Mouse (Mus musculus): ENCODE results near the gene Gm9821. TPM values are rescaled to one million over a fixed set of nuclear protein-coding genes. Genes with fewer than 3 reads are reported as not detected.

Gm9821 gene
- total RNA-seq, 4 experiments from 2014 or later, result not detected

DNA sequence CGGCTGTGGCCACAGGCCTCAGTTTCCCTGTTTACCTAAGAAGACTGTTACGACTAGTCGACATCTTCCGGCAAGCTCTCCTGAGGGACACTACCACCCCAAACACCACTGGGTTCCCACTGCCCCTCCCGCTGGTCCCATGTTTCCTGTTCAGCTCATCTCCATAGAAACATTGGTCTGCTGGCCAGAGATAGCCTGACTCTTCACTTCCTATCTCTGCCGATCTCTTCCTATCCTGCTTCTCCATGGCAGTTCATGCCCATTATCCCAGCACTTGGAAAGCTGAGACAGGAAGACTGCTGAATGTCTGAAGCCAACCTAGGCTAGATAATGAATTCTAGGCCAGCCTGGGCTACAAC, 2.6 kb downstream of the Gm9821 start:
- no peak for DNase-seq (ENCODE audit: low spot score in 2 of 2)

DNA sequence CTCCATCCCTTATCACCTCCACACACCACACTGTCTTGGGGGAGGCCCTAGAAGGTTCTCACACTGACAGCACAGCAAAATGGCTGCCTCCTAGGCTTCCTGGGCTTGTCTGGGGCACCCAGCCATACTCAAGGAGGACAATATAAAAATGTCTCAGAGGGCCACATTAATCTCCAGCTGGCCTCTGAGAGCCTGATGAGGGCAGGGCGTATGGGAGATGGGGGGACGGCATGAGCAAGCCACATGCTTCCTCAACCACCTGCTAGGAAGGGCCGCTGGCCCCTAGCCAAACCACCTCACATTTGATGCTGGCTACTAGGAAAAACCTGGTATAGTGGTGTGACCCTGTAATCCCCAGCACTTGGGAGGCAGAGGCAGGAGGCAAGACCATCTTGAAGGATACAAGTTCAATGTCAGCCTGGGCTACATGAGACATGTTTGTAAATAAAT, 3.3 kb downstream of the Gm9821 start:
- no peak for DNase-seq (ENCODE audit: low spot score in 2 of 2)

DNA sequence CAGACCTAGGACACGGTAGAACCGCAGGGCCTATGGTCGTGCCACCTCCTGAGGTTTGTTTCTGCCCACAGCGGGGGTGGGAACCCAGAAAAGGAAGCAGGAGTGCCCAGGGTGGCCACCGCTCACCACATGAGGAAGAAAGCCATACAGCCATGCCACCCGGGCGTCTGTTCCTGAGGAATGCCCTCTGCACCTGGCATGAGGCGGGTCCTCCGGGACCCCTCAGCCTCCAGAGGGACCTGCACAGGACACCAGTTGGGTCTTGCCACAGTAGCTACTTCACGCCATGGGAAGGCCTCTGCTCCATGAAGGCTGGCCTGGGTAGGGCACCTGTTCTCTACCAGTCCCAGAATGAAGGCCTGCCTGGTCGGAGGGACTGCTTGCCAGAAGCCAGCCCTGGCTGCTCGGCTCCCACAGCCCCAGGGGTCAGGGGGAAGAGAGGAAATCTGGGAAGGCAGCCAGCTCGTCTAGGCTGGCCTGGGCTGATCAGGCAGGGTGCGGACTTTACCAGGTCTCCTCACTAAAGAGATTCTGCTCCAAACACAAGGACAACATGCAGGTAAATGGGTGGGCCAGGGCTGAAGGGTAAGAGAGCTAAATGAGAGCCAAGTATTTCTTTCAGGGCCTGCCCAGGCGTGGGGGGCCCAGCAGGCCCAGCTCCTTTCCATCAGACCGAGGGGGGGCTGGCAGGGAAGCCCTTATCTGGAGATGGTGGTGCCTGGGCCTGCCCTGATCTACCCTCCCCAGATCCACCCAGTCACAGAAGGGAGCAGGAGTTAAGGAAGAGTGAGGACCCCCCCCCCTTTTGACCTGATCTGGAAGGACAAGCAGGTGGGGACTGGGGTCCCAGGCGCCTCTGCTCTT, 4.1 kb downstream of the Gm9821 start:
- DNase-seq (ENCODE audit: low spot score in 2 of 2), result no peak

DNA sequence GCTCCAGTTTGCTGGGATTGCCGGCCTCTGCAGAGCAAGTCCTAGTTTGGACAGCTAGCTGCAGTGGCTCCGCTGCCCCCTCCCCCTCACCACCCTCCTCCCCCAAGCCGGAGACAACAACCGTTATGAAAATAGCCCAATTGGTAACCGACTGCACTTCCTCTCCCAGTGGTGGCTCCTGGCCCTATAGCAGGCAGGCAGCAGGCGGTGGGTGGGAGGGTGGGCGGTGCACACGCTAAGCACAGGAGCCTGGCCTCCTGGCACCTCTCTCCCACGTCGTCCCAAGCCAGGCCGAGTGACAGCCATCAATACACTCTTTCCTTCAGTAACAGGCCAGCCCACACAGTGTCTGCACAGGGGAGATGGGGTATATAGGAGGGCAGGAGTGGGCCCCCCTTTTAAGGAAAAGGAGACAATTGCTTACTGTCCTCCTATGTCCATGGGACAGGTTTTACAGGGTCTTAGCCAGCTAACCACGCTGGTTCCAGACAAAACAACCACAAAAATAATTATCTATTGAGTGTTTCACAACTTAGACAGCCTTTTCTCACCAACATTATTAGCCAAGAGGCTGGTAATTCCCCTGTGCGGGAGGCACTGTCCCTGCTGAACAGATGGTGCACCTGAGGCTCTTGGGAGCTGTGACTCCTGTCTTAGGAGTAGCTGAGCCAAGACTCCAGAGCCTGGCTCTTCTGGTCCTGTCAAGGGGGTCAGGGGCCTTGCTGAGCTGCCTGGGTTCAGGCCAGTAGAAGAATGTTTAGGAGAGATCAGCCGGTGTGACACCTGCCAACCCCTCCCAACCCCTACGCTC, 5.0 kb downstream of the Gm9821 start:
- DNase-seq (ENCODE audit: low spot score in 2 of 2), result no peak

DNA sequence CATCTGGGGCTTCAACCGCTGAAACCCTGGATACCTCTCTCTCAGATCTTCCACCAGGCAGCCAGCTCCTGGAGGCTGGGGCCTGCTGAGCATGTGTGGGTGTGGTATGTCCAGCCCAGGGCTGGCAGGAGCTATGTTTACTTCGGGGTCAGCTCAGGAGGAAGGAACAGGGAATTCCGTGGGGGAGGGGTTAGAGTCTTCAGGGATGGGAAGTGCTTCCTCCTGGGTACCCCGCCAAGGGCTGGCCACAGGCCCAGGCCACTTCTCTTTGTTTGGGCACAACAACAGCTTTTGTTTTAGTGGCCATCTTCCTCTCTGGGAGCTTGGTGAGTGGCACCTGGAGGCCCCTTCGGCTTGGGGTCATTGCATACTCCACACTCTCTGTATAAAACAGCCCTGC, 8.3 kb downstream of the Gm9821 start:
- no peak for DNase-seq (ENCODE audit: low spot score in 2 of 2)

DNA sequence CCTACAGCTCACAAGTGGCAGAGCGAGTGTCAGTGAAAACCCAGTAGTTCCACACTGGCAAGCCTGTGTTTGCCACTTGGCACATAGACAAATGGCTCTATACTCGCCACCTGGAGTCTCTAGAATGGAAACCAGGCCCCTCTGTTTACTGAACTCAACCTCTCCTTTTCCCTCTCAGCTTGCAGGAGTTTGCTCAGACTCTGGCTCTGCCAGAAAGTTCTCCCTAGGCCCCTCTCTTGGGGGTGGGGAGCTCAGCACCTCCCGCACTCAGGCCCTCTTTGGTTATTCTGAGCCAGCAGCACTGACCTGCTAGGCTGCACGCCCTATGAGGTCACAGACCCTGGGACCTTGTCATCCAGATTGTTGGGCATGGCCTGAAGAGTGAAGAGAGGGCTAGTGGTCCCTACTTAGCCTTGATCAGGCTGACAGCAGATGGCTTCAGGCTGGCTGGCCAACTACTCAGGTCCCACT, 9.7 kb downstream of the Gm9821 start:
- DNase-seq (ENCODE audit: low spot score in 2 of 2), result no peak

DNA sequence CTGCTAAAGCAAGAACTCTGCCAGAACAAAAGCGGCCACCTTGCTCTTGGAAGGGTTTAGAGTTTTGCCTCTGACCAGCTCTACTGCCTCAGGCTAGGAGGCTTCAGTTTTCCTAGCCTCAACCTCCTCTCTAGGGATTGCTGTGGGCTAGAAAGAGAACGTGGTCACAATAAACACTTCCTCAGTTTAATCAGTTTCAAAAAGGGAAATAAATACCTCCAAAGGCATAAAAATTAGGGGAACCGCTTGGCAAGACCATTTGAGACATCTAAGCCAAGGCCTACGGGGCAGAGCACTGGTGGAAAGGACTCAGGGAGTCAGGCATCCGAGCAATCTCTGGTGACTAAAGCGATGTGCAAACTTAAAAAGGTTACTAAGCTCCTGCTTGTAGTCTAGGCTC, 10.4 kb downstream of the Gm9821 start:
- DNase-seq (ENCODE audit: low spot score in 2 of 2), result no peak

DNA sequence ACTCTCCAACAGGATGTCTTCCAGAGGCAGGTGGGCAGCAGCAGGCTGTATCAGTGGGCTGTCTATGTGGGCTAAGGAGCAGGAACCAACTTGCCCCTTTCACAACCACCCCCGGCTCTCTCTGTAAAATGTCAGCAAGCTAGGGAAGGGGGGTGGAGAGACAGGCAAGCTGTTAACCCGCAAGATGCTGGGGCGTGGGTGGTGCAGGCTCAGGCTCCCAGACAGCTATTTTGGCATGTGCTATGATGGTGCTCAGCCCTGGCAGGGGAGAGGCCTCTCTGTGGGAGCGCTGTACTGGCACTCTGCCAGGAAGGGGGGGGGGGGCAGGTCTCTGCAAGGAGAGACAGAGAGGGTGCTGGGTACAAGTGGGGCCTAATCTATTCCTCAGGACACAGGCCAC, 11.6 kb downstream of the Gm9821 start:
- peak in 1 of 2 experiments; percentile 97 for DNase-seq (ENCODE audit: low spot score in 2 of 2)

DNA sequence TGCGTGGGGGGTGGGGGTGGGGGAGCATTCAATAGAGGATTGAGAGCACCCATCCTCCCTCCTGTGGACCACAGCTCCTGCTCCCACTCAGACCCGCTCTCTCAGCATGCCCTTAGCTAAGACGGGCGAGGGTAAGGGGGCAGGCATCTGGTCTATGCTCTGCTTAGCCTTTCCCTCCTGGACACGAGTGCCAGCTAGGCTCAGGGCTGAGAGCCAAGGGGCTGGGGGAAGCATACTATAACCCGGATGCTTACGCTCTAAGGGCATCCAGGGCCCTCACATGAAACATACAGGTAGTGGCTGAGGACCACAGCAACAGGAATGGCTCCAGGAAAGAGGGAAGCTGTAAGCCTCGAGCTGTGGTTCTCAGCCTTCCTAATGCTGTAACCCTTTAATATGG, 12.5 kb downstream of the Gm9821 start:
- DNase-seq (ENCODE audit: low spot score in 2 of 2), result no peak

DNA sequence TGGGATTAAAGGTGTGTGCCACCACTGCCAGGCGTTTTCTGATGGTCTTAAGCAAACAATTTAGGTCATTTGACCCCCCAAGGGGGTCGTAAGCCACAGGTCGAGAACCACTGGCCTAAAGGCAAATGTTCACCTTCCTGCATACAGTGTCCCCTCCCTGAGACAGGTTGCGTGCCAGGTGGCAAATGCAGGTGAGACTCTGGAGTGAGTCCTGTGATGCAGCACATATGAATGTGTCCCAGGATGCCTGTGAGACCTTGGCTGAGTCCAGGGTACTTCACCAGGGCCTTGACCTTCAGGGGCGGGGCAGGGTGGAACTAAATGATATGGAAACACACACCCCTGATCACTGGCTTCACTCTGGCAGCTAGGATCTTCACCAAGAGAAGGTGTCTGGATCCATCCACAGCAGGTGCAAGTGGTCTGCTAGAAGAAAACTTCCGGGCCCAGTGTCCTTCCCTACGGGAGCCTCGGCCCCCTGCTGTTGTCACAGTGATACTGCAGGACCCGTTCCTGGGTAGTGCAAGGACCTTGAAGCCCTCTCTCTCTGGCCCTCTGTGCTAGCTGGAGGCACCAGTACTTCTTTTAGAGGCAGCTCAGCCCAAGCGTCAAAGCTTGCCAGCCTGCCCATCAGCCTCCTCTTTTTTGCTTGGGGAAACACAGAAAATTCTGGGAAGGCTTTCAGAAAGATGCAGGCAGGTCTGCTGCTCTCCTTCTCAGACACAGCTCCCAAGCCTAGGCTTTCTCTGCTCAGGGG, 13.4 kb downstream of the Gm9821 start:
- DNase-seq (ENCODE audit: low spot score in 2 of 2), result no peak

DNA sequence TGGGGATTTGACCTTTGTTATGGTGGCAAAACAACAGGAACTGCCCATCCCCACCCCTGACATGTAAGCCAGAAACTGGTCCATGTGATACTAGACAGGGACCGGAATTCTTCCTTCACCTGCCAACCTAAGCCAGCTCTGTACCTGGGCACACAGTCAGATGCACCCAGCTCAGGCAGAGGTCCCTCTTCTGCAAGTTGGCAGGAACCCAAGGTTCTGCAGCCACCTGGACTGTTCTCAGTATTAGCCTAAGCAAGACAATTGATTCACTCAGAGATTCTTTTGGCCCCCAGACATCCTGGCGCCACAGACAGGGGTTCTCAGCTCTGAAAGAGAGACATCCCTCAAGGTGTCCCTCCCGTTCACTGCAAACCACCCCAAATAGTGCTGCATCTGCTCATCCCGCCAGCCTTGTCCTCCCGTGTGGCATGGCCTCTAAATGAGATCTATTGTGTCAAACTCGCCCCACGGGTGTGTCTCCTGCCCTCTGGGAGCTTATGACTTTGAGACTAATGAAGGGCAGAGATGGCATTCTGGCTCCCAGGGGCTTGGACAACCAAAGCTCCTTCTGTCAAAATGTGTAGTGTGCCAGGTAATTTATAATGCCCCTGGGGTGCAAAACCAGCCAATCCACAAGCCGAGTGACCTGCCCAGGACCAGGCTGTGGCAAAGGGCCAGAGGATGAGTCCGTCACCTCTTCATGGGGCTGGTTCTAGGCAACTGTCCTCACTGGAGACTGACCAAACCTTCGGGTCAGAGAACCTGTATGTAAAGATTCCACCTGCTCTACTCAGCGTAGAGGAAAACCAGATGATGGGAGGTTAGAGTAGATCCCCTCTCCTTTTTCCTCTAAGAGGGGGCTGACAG, 14.3 kb downstream of the Gm9821 start:
- no peak for DNase-seq (ENCODE audit: low spot score in 2 of 2)

DNA sequence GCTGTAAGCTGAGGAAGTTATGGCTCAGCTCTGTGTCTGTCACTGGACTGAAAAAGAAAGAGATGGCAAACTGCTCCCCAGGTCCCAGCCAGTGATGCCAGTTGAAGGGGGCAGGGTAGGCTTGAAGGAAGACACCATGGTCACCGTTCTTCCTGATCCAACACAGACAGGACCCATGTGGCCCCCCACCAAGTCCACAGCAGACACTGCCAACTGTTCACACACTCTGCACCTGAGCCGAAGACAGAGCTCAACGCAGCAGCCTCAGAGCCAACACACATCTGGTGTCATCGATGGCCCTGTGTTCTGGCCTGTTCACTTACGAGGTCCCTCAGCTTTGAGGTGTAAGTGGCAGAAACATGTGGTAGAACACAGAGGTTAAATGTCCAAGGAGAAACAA, 15.0 kb downstream of the Gm9821 start:
- DNase-seq (ENCODE audit: low spot score in 2 of 2), result no peak

DNA sequence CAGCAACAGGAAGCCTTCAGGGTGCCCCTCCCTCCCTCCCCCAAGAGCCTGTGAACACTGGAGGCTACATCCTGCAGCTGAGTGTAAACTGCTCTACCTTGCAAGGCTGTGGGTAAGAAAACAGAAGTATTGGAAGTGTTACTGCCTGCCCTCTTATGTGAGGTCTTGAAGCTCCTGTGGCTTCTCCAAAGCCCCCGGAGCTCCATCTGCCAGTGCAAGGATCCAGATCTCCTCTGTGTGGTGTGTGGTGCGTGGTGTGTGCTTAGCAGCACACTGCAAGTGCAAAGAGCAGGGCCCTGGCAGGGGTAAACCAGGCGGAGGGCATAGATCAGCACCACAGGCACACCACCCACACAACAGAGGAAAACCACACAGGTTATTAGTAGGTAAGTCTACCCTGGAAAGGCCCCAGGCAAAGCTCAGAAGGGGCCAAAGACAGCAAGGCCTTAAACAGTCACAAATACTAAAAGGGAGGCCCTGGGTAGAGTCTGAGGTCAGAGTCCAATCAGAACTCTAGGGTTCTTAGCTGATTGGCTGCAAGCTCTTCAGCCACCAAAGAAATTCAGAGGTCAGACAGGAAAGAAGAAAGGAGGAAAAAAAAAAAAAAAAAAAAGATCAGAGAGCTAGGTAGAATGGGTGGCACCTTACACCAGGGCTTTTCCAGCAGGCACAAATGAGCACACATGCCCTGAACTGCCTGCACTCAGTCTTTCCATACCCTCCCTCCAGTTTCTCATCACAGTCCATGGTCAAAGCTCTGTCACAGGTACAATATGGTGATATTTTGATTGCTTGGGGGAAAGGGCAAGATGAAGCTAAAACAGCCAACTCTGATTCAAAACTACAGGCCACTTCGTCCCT, 16.6 kb downstream of the Gm9821 start:
- no peak for DNase-seq (ENCODE audit: low spot score in 2 of 2)

DNA sequence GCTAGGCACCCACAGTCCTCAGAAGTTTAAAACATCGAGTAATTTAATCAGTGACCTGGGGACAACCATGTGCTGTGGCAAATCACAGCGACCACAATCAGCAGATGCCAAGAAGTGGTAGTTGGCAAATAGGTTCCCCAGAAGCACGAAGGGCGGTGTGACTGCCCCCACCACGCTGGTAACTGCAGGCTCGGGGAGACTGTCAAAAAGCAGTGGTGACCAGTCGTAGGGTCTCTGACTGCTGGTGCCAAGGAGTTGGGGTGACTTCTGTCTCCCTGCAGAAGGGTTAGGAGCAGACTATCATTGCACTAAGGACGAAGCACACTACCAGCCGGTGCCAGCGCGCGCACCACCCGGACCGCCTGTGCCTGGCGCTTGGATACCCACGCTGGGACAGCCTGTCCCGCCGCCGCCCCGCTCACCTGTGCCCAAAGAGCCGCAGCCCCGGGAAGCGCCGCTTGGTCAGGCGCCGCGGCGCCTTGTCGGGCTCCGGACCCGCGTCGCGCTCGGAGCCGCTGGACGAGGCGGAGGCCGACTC, 17.4 kb downstream of the Gm9821 start:
- DNase-seq (ENCODE audit: low spot score in 2 of 2), result no peak

DNA sequence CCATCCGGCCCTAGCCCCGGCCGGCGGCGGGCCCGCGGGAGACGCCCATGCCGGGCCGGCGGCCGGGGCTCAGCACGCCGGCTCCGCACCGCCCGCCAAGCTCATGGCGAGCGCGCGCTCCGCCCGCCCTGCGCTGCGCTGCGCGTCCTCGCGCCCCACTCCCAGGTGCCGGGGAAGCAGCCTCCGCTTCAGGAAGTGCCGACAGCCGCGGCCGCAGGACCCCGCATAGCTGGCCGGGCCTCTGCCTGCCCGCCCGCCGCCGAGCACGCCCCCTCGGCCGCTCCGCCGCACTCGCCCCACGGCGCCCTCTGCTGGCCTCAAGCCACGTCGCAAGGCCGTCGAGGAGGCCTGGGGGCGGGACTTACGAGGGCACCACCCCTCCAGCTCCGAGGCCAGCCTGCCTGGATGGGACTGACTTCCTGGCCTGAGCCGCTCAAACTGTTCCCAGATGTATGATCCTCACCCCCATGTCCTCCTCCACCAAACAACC, 18.0 kb downstream of the Gm9821 start:
- DNase-seq (ENCODE audit: low spot score in 2 of 2), result peak; percentile 83 to 90

DNA sequence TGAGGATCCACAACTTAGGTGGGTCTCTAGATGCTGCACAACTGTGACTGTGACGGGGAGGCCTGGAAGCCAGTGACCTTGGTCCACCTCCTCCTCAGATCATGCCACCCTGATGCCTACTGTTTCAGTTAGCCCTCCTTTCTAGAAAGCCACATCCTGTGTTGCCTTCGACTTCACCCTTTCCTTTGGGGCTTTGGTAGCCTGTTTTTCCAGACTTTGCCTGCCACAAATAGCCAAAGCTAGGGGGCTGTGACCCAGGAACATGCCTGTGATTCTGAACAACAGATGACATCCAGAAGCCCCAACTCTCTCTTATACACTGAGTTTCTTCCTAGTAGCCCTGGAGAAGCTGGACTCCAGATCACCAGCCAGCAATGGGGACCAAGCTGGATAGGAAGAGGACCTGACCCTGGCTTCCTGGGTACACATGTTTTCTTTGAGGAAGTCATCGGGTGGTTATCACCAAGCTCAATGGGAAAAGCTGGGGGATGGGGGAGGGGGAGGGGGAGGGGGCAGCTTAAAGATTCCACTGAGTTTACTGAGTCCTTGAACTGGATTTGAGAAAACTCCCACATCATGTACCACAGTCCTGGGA, 19.2 kb downstream of the Gm9821 start:
- no peak for DNase-seq (ENCODE audit: low spot score in 2 of 2)

DNA sequence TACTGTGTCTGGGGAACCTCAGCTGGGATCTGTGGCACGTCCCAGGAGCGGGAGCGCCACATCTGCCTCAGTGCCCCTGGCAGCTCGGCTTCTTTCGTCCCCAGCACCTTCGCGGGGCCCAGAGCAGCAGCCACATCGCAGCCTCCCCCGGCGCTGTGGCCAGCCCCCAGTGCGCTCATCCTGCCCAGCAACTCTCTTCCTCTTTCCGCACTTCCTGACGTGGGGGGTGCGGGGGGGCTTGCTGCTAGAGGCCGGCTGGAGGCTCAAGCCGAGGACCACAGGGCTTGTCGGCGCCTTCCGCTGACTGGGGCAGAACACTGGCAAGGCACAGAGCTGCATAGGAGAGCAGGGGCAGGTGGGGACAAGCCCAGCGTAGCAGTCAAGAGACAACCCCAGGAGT, 19.9 kb downstream of the Gm9821 start:
- no peak for DNase-seq (ENCODE audit: low spot score in 2 of 2)

DNA sequence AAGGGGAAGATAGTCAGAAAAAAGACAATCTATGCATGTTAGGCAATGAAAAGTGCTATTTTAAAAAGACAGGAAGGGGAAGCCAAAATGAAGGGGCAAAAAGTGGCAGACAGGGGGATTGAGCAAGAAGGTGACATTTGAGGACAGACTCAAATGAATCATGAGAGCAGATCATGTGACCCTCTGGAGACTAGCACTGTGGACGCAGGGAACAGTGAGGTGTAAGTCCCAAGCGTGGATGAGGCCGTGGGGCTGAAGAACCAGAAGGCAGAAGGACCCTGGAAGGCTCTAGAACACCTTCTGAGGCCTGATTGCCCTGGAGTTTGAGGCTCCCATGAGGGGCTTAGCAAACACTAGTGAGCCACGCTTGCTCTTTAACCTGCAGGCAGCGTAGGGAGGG, 20.9 kb downstream of the Gm9821 start:
- DNase-seq (ENCODE audit: low spot score in 2 of 2), result no peak

DNA sequence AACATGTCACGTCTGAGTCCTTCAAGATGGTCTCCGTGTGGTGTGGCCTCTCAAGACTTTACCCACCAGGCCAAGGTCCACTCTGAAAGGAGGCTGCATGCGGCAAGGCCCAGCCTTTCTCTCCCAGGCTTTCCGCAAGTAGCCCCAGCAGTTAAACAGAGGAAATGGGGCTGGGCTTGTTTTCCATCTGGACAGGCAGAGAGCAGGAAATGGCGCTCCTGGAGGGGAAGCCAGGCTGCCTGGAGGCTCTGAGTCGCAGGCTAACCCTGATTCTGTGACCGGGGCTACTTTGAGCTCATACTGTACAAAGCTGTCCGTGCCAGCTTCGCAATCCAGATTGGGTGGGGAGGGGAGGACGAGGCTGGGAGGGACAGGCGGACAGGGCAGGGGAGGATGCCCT, 22.5 kb downstream of the Gm9821 start:
- DNase-seq (ENCODE audit: low spot score in 2 of 2), result no peak

Data from left cerebral cortex, adult 8-10 months (tissue).